Mouse (Mus musculus) induced T-regulatory cell, adult 2 months (primary cell): ENCODE measurements around the gene Vmn2r100.

Experiments
- DNase-seq: peaks from one replicate; pipeline ENCODE4 v3.0.0-alpha.2; 2012; ENCODE audit warnings: low read depth

Gene Vmn2r100

GRCm38 (mm10) chr17:19504432-19504831, at the start of gene Vmn2r100:
TSS of gene Vmn2r100 (plus strand) at chr17:19504732.
- DNase-seq = no peak

- DNase-seq = no peak
Measured at GRCm38 (mm10) chr17:19482866-19483265, 21.7 kb upstream of the Vmn2r100 start.

DNA sequence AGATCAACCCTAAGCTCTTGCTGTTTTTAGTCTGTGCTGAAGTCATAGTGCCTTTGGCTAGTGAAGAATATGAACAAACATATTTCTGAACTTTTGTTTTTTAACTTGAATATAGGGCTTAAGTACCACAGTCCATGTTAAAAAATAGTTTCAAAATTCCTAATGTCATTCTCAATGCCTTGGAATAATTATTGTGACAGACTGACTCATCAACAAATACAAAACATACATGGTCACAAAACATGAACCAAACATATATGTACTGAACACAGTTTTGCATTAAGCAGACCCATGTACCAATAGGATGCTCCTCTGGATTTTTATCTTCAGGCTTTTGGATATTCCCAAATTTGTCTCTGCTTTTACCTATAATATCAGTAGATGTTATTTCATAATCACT, 72.4 kb downstream of the Vmn2r100 start, which contains the start of gene Vmn2r101:
Vmn2r101 (plus strand) TSS at position 301 of the 400 bp plus-strand sequence.
- no peak for DNase-seq
